Mouse (Mus musculus) lung, postnatal 0 days (tissue): Measurements from ENCODE around the gene Fbxo48. TPM values are rescaled to one million over a fixed set of nuclear protein-coding genes. Genes with fewer than 3 reads are reported as not detected.

ENCODE experiments used
- ATAC-seq: fragments of 200-750 bp; cut with Nextera tagmentation; 2 replicates; pipeline ENCODE4 v1.8.0; 2017; ENCODE audit warnings: moderate library complexity
- DNase-seq: peaks from one replicate; pipeline ENCODE4 v3.0.0-alpha.2; 2016; ENCODE audit warnings: low spot score
- H3K27ac ChIP-seq: fragments of 300-500 bp; sonication (generic); 2 replicates; pipeline ENCODE4 v1.5.1; 2014; ENCODE audit warnings: antibody characterized with exemption, mild to moderate bottlenecking, low read length, mixed read lengths
- H3K27me3 ChIP-seq: fragments of 300-500 bp; sonication (generic); replicated peaks from 2 replicates; pipeline ENCODE4 v1.6.1; 2014; ENCODE audit warnings: low read length, mixed read lengths; ENCODE audit not compliant: insufficient read depth
- H3K36me3 ChIP-seq: fragments of 300-500 bp; sonication (generic); 2 replicates; pipeline ENCODE4 v1.6.1; 2014; ENCODE audit warnings: low read length, mixed read lengths; ENCODE audit not compliant: insufficient read depth
- H3K4me1 ChIP-seq: fragments of 300-500 bp; sonication (generic); 2 replicates; pipeline ENCODE4 v1.6.1; 2014; ENCODE audit warnings: antibody characterized with exemption, low read depth, low read length, mixed read lengths; ENCODE audit not compliant: insufficient read depth
- H3K4me2 ChIP-seq: fragments of 300-500 bp; sonication (generic); replicated peaks from 2 replicates; pipeline ENCODE4 v1.6.1; 2014; ENCODE audit warnings: low read depth, mild to moderate bottlenecking, low read length, moderate library complexity, mixed read lengths
- H3K4me3 ChIP-seq: fragments of 300-500 bp; sonication (generic); 2 replicates; pipeline ENCODE4 v1.5.1; 2014; ENCODE audit warnings: low read depth, low read length
- H3K9ac ChIP-seq: fragments of 300-500 bp; sonication (generic); replicated peaks from 2 replicates; pipeline ENCODE4 v1.6.1; 2014; ENCODE audit warnings: low read depth, mild to moderate bottlenecking
- H3K9me3 ChIP-seq: fragments of 300-500 bp; sonication (generic); 2 replicates; pipeline ENCODE4 v1.6.1; 2016; ENCODE audit warnings: low read length, mixed read lengths
- CTCF ChIP-seq: IDR thresholded peaks from 2 replicates; pipeline ENCODE4 v1.5.1; 2016; ENCODE audit warnings: antibody characterized with exemption, mild to moderate bottlenecking
- EP300 ChIP-seq: IDR thresholded peaks from 2 replicates; pipeline ENCODE4 v1.6.1; 2016; ENCODE audit warnings: antibody characterized with exemption, mild to moderate bottlenecking, control low read depth
- WGBS: fragments of 180-500 bp; shearing (Covaris S2); extraction: QIAGEN DNeasy Blood & Tissue Kit; methylation state at CpG from one replicate; pipeline ENCODE4 v1.1.7; 2014; 5-methylcytosine and 5-hydroxymethylcytosine counted together
- polyA plus RNA-seq: library from polyadenylated mRNA; unstranded; fragments of >200 nt; fragmentation: Nextera tagmentation; extraction: Ambion mirVana; gene quantifications from 2 replicates; pipeline ENCODE4 v1.2.1, GENCODE M21; 2015

The Fbxo48 gene
- polyA plus RNA-seq, 1 experiment from 2014 or later: 0.11 TPM

DNA sequence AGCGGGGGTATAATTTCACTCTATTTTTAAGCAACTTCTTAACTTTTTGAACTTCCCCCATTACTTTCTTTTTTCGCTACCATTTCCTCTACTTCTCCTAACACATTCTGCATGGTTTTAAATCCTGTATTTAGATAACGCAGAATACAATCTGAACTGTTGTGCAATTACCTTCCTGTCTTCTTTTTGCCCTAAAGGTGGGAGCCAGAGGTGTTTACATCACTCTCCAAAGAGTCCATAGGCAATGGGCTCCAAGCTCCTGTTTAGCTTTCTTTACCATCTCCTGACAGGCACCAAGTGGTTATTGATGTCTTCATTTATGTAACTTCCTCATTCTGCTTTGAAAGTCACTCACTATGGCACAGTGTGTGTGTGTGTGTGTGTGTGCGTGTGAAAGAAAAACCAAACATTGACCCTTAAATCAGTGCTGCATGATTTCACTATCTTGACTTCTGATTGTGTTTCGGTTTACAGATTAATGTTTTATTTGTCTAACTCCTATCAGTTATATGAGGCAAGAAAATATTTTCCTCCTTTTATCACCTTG lies 27.1 kb downstream of the Fbxo48 start:
- no peak overlapping the region for H3K27ac ChIP-seq
- ATAC-seq: no peak
- H3K4me3 ChIP-seq: no peak overlapping the region
- H3K4me1 ChIP-seq: no peaks in the 10 kb centered on the region
- peak; percentile 30 for DNase-seq
- WGBS: 59% methylated on average over 5 of the region's 5 CpGs
- H3K9ac ChIP-seq: no peak overlapping the region
- H3K9me3 ChIP-seq: no peaks in the 10 kb centered on the region
- H3K36me3 ChIP-seq: no peaks in the 10 kb centered on the region
- no peaks in the 10 kb centered on the region for H3K27me3 ChIP-seq
- H3K4me2 ChIP-seq: no peak overlapping the region
- TF ChIP-seq EP300: no peak
- no peak for TF ChIP-seq CTCF

DNA sequence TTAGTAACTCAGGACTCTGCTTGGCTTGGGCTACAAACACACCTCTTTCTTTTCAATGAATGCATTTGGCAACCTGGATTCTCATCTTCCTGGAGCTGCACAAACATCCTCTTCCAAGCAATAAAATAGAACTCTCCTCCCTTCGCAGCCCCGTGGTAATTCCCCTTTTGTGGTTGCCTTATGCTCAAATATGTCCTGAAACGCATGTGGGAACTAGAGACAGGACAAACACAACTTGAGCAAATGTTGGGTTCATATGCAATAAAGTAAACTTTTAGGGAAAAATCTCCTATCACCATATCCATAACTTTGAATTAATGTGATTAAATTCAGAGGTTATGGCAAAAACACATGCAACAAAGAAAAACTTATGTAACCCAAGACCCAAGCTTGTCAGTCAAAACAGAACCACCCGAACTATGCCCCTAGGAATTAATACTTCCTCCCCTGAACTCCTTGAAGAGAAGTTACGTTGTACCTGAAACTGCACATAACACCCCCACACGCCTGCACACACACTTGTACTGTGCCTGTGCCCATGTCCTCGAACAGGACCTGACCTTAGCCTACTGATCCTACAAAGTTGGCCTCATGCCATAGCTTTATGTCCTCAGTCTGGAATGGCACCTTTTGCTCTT lies 35.5 kb downstream of the Fbxo48 start:
- Histone ChIP-seq H3K9ac (no peak overlapping the region), H3K4me3 (no peak overlapping the region), H3K9me3 (no peaks in the 10 kb centered on the region), H3K27me3 (no peaks in the 10 kb centered on the region), H3K4me2 (no peak overlapping the region), H3K36me3 (no peaks in the 10 kb centered on the region), H3K4me1 (no peaks in the 10 kb centered on the region), H3K27ac (no peak overlapping the region)
- DNase-seq (no peak), ATAC-seq (no peak)
- TF ChIP-seq EP300 (no peak), CTCF (no peak)
- 69% methylated on average over 7 of the region's 7 CpGs for WGBS

GRCm38 (mm10) chr11:16987745-16988328 lies 36.7 kb downstream of the Fbxo48 start:
- ATAC-seq: no peak
- Histone ChIP-seq H3K27me3 (no peaks in the 10 kb centered on the region), H3K4me2 (no peak overlapping the region), H3K4me3 (no peak overlapping the region), H3K9me3 (no peaks in the 10 kb centered on the region), H3K36me3 (no peaks in the 10 kb centered on the region), H3K27ac (no peak overlapping the region), H3K9ac (no peak overlapping the region), H3K4me1 (no peaks in the 10 kb centered on the region)
- no peak for TF ChIP-seq EP300
- TF ChIP-seq CTCF: no peak
- DNase-seq: no peak
- 71% methylated on average over 6 of the region's 6 CpGs for WGBS

- WGBS: 78% methylated on average over 5 of the region's 5 CpGs
- Histone ChIP-seq H3K27ac (no peak overlapping the region), H3K4me2 (no peak overlapping the region), H3K27me3 (no peaks in the 10 kb centered on the region), H3K4me1 (no peaks in the 10 kb centered on the region), H3K4me3 (no peak overlapping the region), H3K9ac (no peak overlapping the region), H3K36me3 (no peaks in the 10 kb centered on the region), H3K9me3 (no peaks in the 10 kb centered on the region)
- TF ChIP-seq EP300 (no peak), CTCF (no peak)
- no peak for DNase-seq
- no peak for ATAC-seq
These were observed 38.7 kb downstream of the Fbxo48 start for GRCm38 (mm10) chr11:16989885-16990284.

DNA sequence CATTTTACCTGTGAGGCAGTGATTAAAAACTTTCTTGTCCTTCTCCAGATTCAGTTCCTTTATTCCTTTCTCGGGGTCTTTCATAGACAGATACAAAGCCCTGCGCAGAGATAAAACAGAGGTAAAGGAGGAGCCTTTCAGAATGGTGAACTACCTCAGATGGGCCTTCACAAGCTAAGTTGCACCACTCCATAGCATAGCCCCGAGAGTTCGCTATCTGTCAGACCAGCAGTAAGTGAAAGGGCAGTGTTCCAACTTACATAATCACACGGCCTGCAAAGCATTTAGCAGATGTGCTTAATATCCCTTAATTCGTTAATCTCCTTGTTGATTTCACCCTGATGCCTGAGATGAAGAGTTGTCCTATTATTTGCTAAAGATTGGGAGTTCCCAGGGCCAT lies 41.7 kb downstream of the Fbxo48 start:
- DNase-seq (no peak), ATAC-seq (no peak)
- 65% methylated on average over 6 of the region's 6 CpGs for WGBS
- H3K4me2 ChIP-seq: no peak overlapping the region
- no peak overlapping the region for H3K9ac ChIP-seq
- H3K27me3 ChIP-seq: no peaks in the 10 kb centered on the region
- no peaks in the 10 kb centered on the region for H3K4me1 ChIP-seq
- no peaks in the 10 kb centered on the region for H3K36me3 ChIP-seq
- no peak overlapping the region for H3K27ac ChIP-seq
- H3K4me3 ChIP-seq: no peak overlapping the region
- TF ChIP-seq CTCF (no peak), EP300 (no peak)
- no peaks in the 10 kb centered on the region for H3K9me3 ChIP-seq

GRCm38 (mm10) chr11:16996818-16997217 lies 45.6 kb downstream of the Fbxo48 start:
- ATAC-seq (no peak), DNase-seq (no peak)
- Histone ChIP-seq H3K27ac (no peak overlapping the region), H3K4me3 (no peak overlapping the region), H3K9me3 (no peaks in the 10 kb centered on the region), H3K4me2 (no peak overlapping the region), H3K4me1 (no peaks in the 10 kb centered on the region), H3K36me3 (no peaks in the 10 kb centered on the region), H3K27me3 (no peaks in the 10 kb centered on the region), H3K9ac (no peak overlapping the region)
- no peak for TF ChIP-seq EP300
